8 mouse cellular contexts compared by ENCODE assay signal in the genomic region with DNA sequence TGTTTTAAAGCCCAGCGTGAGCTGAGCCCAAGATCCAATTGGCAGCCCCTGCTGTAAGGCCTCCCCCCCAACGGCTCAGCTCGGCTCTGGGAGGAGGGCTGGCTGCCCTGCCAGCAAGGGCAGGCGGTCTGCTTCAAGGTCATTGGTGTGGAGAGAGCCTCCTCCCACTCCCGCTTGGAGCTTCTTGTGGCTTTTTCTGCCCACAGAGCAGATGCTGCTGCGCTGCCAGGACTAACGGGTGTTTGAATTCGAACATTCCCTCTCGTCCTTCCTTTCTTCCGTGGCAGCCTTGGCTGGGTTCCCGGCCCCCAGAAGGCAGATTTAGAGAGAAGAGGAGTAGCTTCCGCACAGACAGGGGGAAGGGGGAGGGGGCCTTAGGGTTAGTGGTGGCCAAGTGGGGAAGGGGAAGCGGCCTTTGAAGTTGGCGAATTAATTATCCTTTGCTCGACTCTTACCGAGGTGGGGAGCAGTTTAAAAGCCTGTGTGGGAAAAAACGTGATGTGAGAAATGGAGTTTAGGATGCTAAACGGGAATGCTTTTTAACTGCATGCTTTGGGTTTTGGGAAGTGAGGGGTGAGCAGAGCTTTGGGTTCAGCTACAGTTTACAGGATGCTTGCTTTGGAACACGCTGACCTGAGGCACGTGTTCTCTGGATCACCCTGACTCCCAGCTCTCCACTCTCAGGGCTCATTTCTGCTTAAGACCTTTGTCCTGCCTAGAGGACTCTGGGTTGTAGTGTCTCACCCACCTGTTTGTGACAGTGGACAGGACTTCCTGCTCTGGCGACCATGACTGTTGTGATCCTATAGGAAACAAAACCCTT.
A peak's percentile ranks its signal among the peaks of the same experiment; 100 is the strongest.
DNase-seq lines count a peak whose midpoint lies in the region; ATAC-seq and TF ChIP-seq lines count a peak whose summit lies in the region.

No protein-coding gene starts in this region.

- TF ChIP-seq CTCF in lung, embryonic 14.5 days (IDR thresholded peaks at IDR 0.05; ENCODE audit: low read depth), result no peak
- TF ChIP-seq CTCF in lung, adult 2 months (IDR thresholded peaks at IDR 0.05; ENCODE audit: insufficient read depth, low read length), result no peak
- TF ChIP-seq CTCF in liver, adult 2 months (IDR thresholded peaks at IDR 0.05; ENCODE audit: low read depth, low read length), result no peak
- TF ChIP-seq CTCF in thymus, adult 2 months (IDR thresholded peaks at IDR 0.05; ENCODE audit: borderline replicate concordance, control insufficient read depth, extremely low read depth, insufficient read depth, low read length, poor library complexity), result no peak

- no peak for TF ChIP-seq POLR2A in lung, adult 2 months (IDR thresholded peaks at IDR 0.05; ENCODE audit: borderline replicate concordance, extremely low read depth, low read depth, low read length)
- TF ChIP-seq POLR2A in liver, adult 2 months (IDR thresholded peaks at IDR 0.05; ENCODE audit: extremely low read depth, insufficient read depth, low read length), result no peak
- TF ChIP-seq POLR2A in thymus, adult 2 months (IDR thresholded peaks at IDR 0.05; ENCODE audit: control insufficient read depth, extremely low read depth, insufficient read depth, low read length, poor library complexity), result no peak

- DNase-seq in lung, embryonic 14.5 days, result peak; percentile 88
- no peak for DNase-seq in lung, adult 2 months
- DNase-seq in embryo, embryonic 11 days, result peak; percentile 76
- DNase-seq in heart, embryonic 10.5 days (ENCODE audit: low spot score), result peak; percentile 87
- DNase-seq in kidney, postnatal 25 days, result peak; percentile 11 to 41
- peak; percentile 6 for DNase-seq in liver, adult 2 months (ENCODE audit: extremely low read depth, low read depth, low spot score)
- peak; percentile 60 for DNase-seq in neural tube, embryonic 11.5 days (ENCODE audit: low spot score)
- DNase-seq in thymus, adult 2 months, result peak; percentile 39

- H3K27me3 ChIP-seq in lung, embryonic 14.5 days (ENCODE audit: insufficient read depth, low read length), result no peaks in the 10 kb centered on the region
- H3K27me3 ChIP-seq in heart, embryonic 10.5 days (ENCODE audit: insufficient read depth, poor library complexity, severe bottlenecking), result no peaks in the 10 kb centered on the region
- no peaks in the 10 kb centered on the region for H3K27me3 ChIP-seq in liver, adult 2 months (ENCODE audit: control insufficient read depth, insufficient read depth, low read length)
- no peaks in the 10 kb centered on the region for H3K27me3 ChIP-seq in neural tube, embryonic 11.5 days (ENCODE audit: control insufficient read depth, insufficient read depth, low read length)
- H3K27me3 ChIP-seq in thymus, adult 2 months (ENCODE audit: control insufficient read depth, insufficient read depth, low read length), result no peaks in the 10 kb centered on the region

- H3K27ac ChIP-seq in lung, embryonic 14.5 days (ENCODE audit: low read depth), result peak overlapping the region; percentile 69
- H3K27ac ChIP-seq in heart, embryonic 10.5 days, result peak overlapping the region; percentile 87
- H3K27ac ChIP-seq in liver, adult 2 months (replicated peaks; ENCODE audit: insufficient read depth, low read depth, low read length), result 0 out of 2 replicates have a peak overlapping the region, but pooled peaks have one; percentile 21
- no peak overlapping the region for H3K27ac ChIP-seq in neural tube, embryonic 11.5 days (ENCODE audit: low read depth, low read length)
- H3K27ac ChIP-seq in thymus, adult 2 months (ENCODE audit: control insufficient read depth, insufficient read depth, low read length), result peak overlapping the region; percentile 72

- peak overlapping the region; percentile 17; the same call in 1 of the 2 replicates for H3K9ac ChIP-seq in lung, embryonic 14.5 days
- H3K9ac ChIP-seq in liver, adult 2 months (ENCODE audit: low read depth, low read length), result no peak overlapping the region
- 0 out of 2 replicates have a peak overlapping the region, but pooled peaks have one; percentile 18 for H3K9ac ChIP-seq in neural tube, embryonic 11.5 days (ENCODE audit: low read length)

- no peaks in the 10 kb centered on the region for H3K79me2 ChIP-seq in liver, adult 2 months (ENCODE audit: control insufficient read depth, insufficient read depth, low read length)

- no peaks in the 10 kb centered on the region for H3K4me1 ChIP-seq in lung, embryonic 14.5 days (ENCODE audit: insufficient read depth)
- H3K4me1 ChIP-seq in lung, adult 2 months (ENCODE audit: control insufficient read depth, insufficient read depth, low read length), result no peaks in the 10 kb centered on the region; the same call in 1 of the 2 replicates
- H3K4me1 ChIP-seq in heart, embryonic 10.5 days, result peaks cover 19% of the 10 kb centered on the region
- 0 out of 2 replicates have a peak, but pooled peaks cover 3% of the 10 kb centered on the region for H3K4me1 ChIP-seq in liver, adult 2 months (ENCODE audit: control insufficient read depth, insufficient read depth, low read length)
- 0 out of 2 replicates have a peak, but pooled peaks cover 6% of the 10 kb centered on the region for H3K4me1 ChIP-seq in neural tube, embryonic 11.5 days (ENCODE audit: control insufficient read depth, insufficient read depth, low read length)
- peaks cover 32% of the 10 kb centered on the region for H3K4me1 ChIP-seq in thymus, adult 2 months (replicated peaks; ENCODE audit: control insufficient read depth, insufficient read depth, low read length)

- no peak overlapping the region for H3K4me3 ChIP-seq in lung, embryonic 14.5 days (ENCODE audit: low read depth, low read length)
- no peak overlapping the region for H3K4me3 ChIP-seq in lung, adult 2 months (replicated peaks; ENCODE audit: extremely low read depth, low read depth, low read length)
- peak overlapping the region; percentile 42 for H3K4me3 ChIP-seq in heart, embryonic 10.5 days
- H3K4me3 ChIP-seq in liver, adult 2 months (ENCODE audit: insufficient read depth, low read depth, low read length), result no peak overlapping the region
- no peak overlapping the region for H3K4me3 ChIP-seq in neural tube, embryonic 11.5 days (ENCODE audit: low read depth, low read length)
- H3K4me3 ChIP-seq in thymus, adult 2 months (ENCODE audit: control insufficient read depth, insufficient read depth, low read length), result peak overlapping the region; percentile 0; the same call in 1 of the 2 replicates

- H3K36me3 ChIP-seq in lung, embryonic 14.5 days (ENCODE audit: insufficient read depth), result no peaks in the 10 kb centered on the region
- H3K36me3 ChIP-seq in heart, embryonic 10.5 days, result no peaks in the 10 kb centered on the region
- H3K36me3 ChIP-seq in liver, adult 2 months (ENCODE audit: control insufficient read depth, insufficient read depth, low read length), result no peaks in the 10 kb centered on the region
- H3K36me3 ChIP-seq in neural tube, embryonic 11.5 days (ENCODE audit: control insufficient read depth, insufficient read depth, low read length), result no peaks in the 10 kb centered on the region
- H3K36me3 ChIP-seq in thymus, adult 2 months (ENCODE audit: control insufficient read depth, insufficient read depth, low read length), result no peaks in the 10 kb centered on the region

- peak; percentile 91 for ATAC-seq in lung, embryonic 14.5 days (ENCODE audit: insufficient read depth)
- ATAC-seq in neural tube, embryonic 11.5 days (ENCODE audit: insufficient read depth, low FRiP score, low TSS enrichment), result peak; percentile 38; the same call in 1 of the 2 replicates

- no peaks in the 10 kb centered on the region for H3K9me3 ChIP-seq in lung, embryonic 14.5 days (ENCODE audit: low read depth, low read length)
- no peaks in the 10 kb centered on the region for H3K9me3 ChIP-seq in heart, embryonic 10.5 days
- H3K9me3 ChIP-seq in neural tube, embryonic 11.5 days (ENCODE audit: control insufficient read depth, low read length), result no peaks in the 10 kb centered on the region

- 1% methylated on average over 21 of the region's 21 CpGs for WGBS in lung, embryonic 14.5 days
- 4% methylated on average over 21 of the region's 21 CpGs for WGBS in lung, adult 2 months
- WGBS in heart, embryonic 10.5 days, result 2% methylated on average over 21 of the region's 21 CpGs
- WGBS in liver, adult 2 months, result 10% methylated on average over 21 of the region's 21 CpGs
- 2% methylated on average over 20 of the region's 21 CpGs for WGBS in neural tube, embryonic 11.5 days
- WGBS in thymus, adult 2 months, result 3% methylated on average over 21 of the region's 21 CpGs

- peak overlapping the region; percentile 44 for H3K4me2 ChIP-seq in lung, embryonic 14.5 days
- H3K4me2 ChIP-seq in neural tube, embryonic 11.5 days (ENCODE audit: low read depth), result peak overlapping the region; percentile 35

Comparison
In these comparisons a context has a peak if more than half of its experiments do, and no peak if none do; other contexts are left out.
1. H3K4me3 ChIP-seq: peak in heart, embryonic 10.5 days (single experiment) and thymus, adult 2 months (single experiment); none in lung, embryonic 14.5 days (single experiment), lung, adult 2 months (single experiment), liver, adult 2 months (single experiment) and neural tube, embryonic 11.5 days (single experiment).